Mouse (Mus musculus): ENCODE measurements around the gene Fam186b.

The Fam186b gene

DNA sequence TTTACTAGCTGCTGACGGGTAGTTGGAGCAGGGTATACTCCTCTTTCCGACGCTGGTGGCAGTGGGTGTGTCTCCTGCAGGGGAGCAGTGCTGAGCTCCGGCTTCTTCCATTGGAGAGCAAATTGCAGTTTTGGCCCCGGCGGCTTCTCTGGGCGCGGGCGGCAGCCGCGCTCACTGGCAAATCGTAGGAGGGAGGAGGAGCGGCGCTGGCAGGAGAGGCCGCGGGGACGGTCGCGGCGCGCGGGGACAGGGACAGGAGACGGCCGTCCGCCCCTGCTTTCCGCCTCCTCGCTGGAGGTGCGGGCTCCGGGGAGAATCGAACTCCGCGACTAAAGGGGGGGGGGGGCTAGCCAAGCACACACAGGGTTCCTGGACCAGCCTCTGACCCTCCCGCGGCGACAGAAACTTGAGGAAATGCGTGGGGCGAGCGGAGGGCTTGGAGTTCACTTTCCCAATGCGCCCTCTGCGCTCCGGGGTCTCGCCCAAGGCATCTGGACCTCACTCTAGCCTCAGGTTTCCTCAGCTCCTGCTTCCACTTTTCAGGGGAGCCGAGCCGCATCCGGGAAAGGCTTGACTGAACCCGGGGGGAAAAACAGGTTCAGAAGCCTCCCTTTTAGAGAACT lies 72.0 kb downstream of the Fam186b start:
- DNase-seq: peak in 1 of 2 experiments; percentile 19

DNA sequence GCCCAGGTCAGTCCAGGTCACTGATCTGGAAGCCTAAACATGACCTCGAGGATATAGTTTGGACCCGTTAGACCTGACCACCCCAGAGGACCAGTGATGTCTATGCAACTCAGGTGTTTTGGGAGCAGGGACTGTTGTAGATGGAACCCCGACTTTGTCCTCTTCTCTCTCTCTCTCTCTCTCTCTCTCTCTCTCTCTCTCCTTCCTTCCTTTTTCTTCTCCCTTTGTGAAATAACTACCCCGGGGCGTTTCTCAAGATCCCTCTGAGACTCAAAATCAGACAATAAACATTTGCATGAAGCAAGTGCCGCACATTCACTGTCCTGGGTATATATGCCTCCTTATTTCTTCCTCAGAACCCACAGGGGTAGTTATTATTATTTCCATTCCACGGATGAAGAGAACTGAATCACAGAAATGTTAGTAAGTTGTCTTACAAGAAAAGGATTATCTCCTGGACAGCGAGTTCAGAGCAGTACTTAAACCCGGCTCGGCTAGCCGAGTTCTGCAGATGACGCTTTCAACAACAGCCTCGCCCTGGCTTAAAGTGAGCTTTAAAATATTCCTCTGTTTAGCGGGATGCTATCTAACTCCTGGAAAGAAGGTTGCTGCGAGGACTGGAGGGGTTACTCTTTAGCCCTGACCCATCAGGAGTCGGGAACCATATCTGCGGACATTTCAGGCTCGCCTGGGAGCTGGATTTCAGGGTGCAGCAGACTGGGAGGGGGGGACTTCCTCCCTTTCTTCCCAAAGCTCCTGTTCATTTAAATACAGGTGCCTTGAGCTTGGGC lies 72.7 kb downstream of the Fam186b start:
- no peak for DNase-seq

DNA sequence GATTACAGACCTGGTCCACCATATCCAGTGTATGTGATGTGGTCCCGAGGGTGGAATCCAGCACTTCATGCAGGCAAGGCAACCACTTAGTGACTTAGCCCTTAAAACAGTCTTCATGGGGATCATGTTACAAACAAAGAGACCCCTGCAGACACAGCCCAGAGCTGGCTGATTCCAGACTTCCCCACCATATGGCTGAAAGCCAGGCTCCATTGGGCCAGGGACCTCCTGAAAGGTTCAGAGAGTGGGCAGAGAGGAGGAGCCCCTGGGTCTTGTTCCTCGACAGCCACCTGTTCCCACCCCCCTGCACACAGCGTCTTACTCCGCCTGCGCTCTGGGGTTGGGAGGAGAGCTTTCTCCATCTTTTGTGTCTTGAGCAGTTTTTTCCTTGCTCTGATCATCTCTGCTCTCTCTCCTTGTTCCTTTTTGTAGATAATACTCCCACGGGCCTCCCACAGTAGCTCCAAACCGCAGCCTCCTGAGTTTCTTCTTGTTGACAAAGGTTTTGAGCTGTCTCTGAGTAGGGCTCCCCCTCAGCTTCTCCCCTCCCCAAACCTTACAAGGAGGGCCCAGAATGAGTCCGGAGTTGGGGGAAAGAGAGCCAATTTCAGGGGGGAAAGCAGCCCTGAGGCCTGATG lies 74.3 kb downstream of the Fam186b start:
- no peak for DNase-seq

All from spleen, adult 18-20 months (tissue).